Mouse (Mus musculus): ENCODE measurements at regions not wholly inside any gene's neighbourhood (a gene's known extent, or its start where the extent isn't known, plus 50 kb on each side); places are given as distances from the start of the nearest gene placed in this dataset.

DNA sequence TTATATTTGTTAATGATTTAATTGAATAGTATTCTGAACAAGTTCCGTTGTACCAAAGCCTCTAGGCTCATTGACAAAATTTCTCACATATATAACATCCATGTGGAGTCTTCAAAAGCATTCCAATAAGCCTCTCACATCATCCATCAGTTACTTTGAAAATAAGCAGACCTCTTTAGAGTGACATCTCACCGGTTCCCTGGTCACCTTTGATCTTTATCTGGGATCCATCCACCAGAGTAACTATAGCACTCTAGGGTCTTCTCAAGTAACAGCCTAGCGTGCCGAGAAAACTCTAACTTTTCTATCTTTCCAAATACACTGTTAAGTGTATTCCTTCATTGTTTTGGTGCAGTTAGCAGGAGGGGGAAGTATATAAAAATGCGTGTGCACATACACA lies 55.6 kb upstream of the Mad2l1 start:
- TF ChIP-seq POLR2A (IDR thresholded peaks at IDR 0.05; ENCODE audit: control insufficient read depth, extremely low read depth, insufficient read depth, low read length, poor library complexity) (no peak), CTCF (IDR thresholded peaks at IDR 0.05; ENCODE audit: borderline replicate concordance, control insufficient read depth, extremely low read depth, insufficient read depth, low read length, poor library complexity) (no peak)

Measured in thymus, adult 2 months (tissue).